ENCODE assay signal across 19 mouse cellular contexts in the genomic region with DNA sequence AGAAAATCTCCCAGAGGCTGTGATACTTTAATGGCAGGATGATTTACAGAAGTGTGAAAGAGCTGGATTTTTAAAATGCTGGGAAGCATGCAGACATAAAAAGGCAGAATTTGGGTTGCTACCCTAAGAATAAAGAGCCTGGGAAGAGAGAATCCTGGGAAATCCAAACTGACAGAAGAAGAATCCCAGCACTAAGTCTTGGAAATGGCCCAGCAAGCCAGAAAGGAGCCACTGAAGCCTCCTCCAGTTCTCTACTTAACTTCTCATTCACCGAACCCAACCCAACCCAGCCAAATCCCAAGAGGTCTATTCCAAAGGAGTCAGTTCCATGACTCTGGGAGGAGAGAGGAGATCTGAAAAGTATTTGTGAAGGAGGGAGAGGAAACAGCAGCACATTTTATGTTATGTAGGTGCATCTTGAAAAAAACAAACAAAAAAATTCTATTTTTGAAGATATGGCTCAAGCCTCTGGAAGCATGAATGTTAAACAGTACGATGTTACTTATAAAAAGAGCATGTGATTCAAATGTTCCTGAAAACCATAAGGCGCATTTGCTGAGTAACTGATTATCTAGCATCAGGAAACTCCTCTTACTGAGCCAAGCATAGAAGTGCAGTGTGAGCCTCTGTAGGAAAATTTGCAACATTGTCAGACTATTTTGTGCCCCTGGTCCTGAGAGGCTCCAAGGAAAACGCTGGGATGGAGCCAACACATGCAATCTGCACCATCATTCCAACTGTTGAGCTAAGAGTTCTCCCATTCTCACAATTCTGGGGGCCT.
"Had no signal": no experiment of that assay in that cellular context is flagged by ENCODE, and none has a peak within 500 bp of the region (broad histone marks: within the 10 kb centered on the region; RNA-seq: fewer than 3 reads in every experiment).

No protein-coding gene starts in this region.

- H3K9ac ChIP-seq: lung, embryonic 14.5 days; midbrain, embryonic 12.5 days; neural tube, embryonic 13.5 days; neural tube, embryonic 15.5 days had no signal

- H3K27ac ChIP-seq: midbrain, embryonic 10.5 days; midbrain, embryonic 12.5 days; neural tube, embryonic 13.5 days; neural tube, embryonic 15.5 days had no signal

- H3K4me3 ChIP-seq: midbrain, embryonic 10.5 days; midbrain, embryonic 12.5 days; myocyte; neural tube, embryonic 13.5 days; neural tube, embryonic 15.5 days had no signal

- H3K4me1 ChIP-seq: midbrain, embryonic 10.5 days; midbrain, embryonic 12.5 days; neural tube, embryonic 13.5 days; neural tube, embryonic 15.5 days had no signal

- ATAC-seq: midbrain, embryonic 16.5 days had no signal

- H3K36me3 ChIP-seq: midbrain, embryonic 10.5 days; midbrain, embryonic 12.5 days; neural tube, embryonic 13.5 days; neural tube, embryonic 15.5 days had no signal

- H3K4me2 ChIP-seq: lung, embryonic 14.5 days; midbrain, embryonic 12.5 days; neural tube, embryonic 13.5 days; neural tube, embryonic 15.5 days had no signal

- DNase-seq: lung, adult 18-20 months; lung, embryonic 14.5 days; lung, postnatal 10 days; lung, postnatal 4 days; midbrain, embryonic 14.5 days; retina, postnatal 1 day; right cerebral cortex, adult 18-20 months; right cerebral cortex, postnatal 25 days; right cerebral cortex, postnatal 4 days; spleen, adult 18-20 months; thymus, adult 2 months; thymus, postnatal 14 days; thymus, postnatal 36 days had no signal

- H3K27me3 ChIP-seq: midbrain, embryonic 12.5 days; neural tube, embryonic 13.5 days; neural tube, embryonic 15.5 days had no signal

- H3K9me3 ChIP-seq: midbrain, embryonic 10.5 days; midbrain, embryonic 12.5 days; neural tube, embryonic 13.5 days; neural tube, embryonic 15.5 days had no signal
